Mouse (Mus musculus) NIH3T3 (cell line): ENCODE data around the gene Nudt8.
A peak's percentile ranks its signal among the peaks of the same experiment; 100 is the strongest.
"Not testable (repeated sequence)": the region's sequence is repeated elsewhere in the genome, so short reads cannot be mapped to it uniquely, and the experiment has no call there.

ENCODE experiments used
- DNase-seq: peaks from one replicate; pipeline ENCODE4 v3.0.0-alpha.2; 2012; ENCODE audit warnings: low read depth

Nudt8 gene

GRCm38 (mm10) chr19:4000119-4000900 lies at the start of gene Nudt8, which contains the start of gene Gm49405:
Nudt8 (plus strand) TSS chr19:4000580.
Gm49405 (plus strand) TSS chr19:4000626.
- peak; percentile 99 for DNase-seq

- no peak for DNase-seq
Observed at GRCm38 (mm10) chr19:3951461-3951860, 48.9 kb upstream of the Nudt8 start.

- DNase-seq: no peak
Observed at GRCm38 (mm10) chr19:3952099-3952498, 48.3 kb upstream of the Nudt8 start.

GRCm38 (mm10) chr19:3955033-3955432 lies 45.3 kb upstream of the Nudt8 start:
- no peak for DNase-seq

- DNase-seq: no peak
Observed at GRCm38 (mm10) chr19:3955804-3956203, 44.6 kb upstream of the Nudt8 start.

GRCm38 (mm10) chr19:3957296-3958036 lies 42.9 kb upstream of the Nudt8 start:
- not testable (repeated sequence) for DNase-seq

- DNase-seq: no peak
Observed at GRCm38 (mm10) chr19:3958470-3958869, 41.9 kb upstream of the Nudt8 start, which contains the start of gene Aldh3b3. Aldh3b3 (plus strand) TSS chr19:3958645.

- DNase-seq: no peak
Observed at GRCm38 (mm10) chr19:3959030-3959429, 41.4 kb upstream of the Nudt8 start.

- DNase-seq: no peak
Observed at GRCm38 (mm10) chr19:3960211-3960610, 40.2 kb upstream of the Nudt8 start.

- DNase-seq: not testable (repeated sequence)
Observed at GRCm38 (mm10) chr19:3961805-3962204, 38.6 kb upstream of the Nudt8 start.

- DNase-seq: peak; percentile 60
Observed at GRCm38 (mm10) chr19:3962469-3962868, 37.9 kb upstream of the Nudt8 start.

- no peak for DNase-seq
Observed at GRCm38 (mm10) chr19:3964030-3964429, 36.4 kb upstream of the Nudt8 start.

- no peak for DNase-seq
Observed at GRCm38 (mm10) chr19:3966330-3967075, 33.9 kb upstream of the Nudt8 start.

GRCm38 (mm10) chr19:3967258-3967657 lies 33.1 kb upstream of the Nudt8 start:
- DNase-seq: no peak

- DNase-seq: no peak
Observed at GRCm38 (mm10) chr19:3972229-3972628, 28.2 kb upstream of the Nudt8 start, which contains the start of gene Aldh3b2. Aldh3b2 (plus strand) TSS chr19:3972328.

- not testable (repeated sequence) for DNase-seq
Observed at GRCm38 (mm10) chr19:3974608-3975007, 25.8 kb upstream of the Nudt8 start.

- no peak for DNase-seq
Observed at GRCm38 (mm10) chr19:3975866-3976265, 24.5 kb upstream of the Nudt8 start.

- DNase-seq: peak; percentile 96
Observed at GRCm38 (mm10) chr19:3980309-3980708, 20.1 kb upstream of the Nudt8 start.

- DNase-seq: no peak
Observed at GRCm38 (mm10) chr19:3980917-3981316, 19.5 kb upstream of the Nudt8 start.

- no peak for DNase-seq
Observed at GRCm38 (mm10) chr19:3983527-3984200, 16.7 kb upstream of the Nudt8 start.

GRCm38 (mm10) chr19:3985261-3985681 lies 15.1 kb upstream of the Nudt8 start:
- no peak for DNase-seq

GRCm38 (mm10) chr19:3986334-3986733 lies 14.0 kb upstream of the Nudt8 start, which contains the start of gene Acy3:
Acy3 (plus strand) TSS chr19:3986570.
- peak; percentile 80 for DNase-seq
